Mouse (Mus musculus): ENCODE results near the gene Mill2. TPM values are rescaled to one million over a fixed set of nuclear protein-coding genes. Genes with fewer than 3 reads are reported as not detected.

Gene Mill2
- total RNA-seq, 1 experiment, result 0.04 TPM

DNA sequence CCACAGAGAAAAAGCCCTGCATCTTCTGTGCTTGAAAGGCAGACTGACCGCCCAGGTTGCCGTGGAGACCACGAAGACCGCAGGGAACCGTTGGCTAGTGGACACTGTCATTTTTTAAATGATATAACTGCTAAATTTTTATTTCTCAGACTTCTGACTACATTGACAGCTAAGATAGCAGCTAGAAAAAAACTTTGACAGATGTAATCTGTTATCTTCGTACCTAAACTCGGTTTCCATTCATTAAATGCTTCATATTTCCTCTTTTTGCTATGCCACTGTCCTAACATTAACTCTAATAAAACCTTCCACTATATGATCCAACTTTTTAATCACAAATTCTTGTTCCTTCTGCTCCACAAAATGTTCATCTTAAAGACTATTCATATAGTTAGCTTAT is 10.2 kb upstream of the Mill2 start:
- H3K9me3 ChIP-seq (ENCODE audit: control insufficient read depth, insufficient read depth, low read depth, low read length), result no peaks in the 10 kb centered on the region
- peaks cover 0 to 2% of the 10 kb centered on the region in 2 experiments; a peak in 1 of 4 replicates for H3K4me1 ChIP-seq (ENCODE audit: control insufficient read depth in 2 of 2, insufficient read depth in 2 of 2, low read length in 2 of 2, poor library complexity in 1 of 2)
- in situ Hi-C loops (cut with MboI; ENCODE audit: low sequenced_read_pairs in 2 of 2, unreplicated experiment in 2 of 2), result no loop called here
- TF ChIP-seq CHD2 (IDR thresholded peaks at IDR 0.05; ENCODE audit: low read depth, low read length) (no peak), ZNF384 (IDR thresholded peaks at IDR 0.05; ENCODE audit: low read depth, low read length) (no peak), MAFK (IDR thresholded peaks at IDR 0.05; ENCODE audit: insufficient read depth, low read depth, low read length) (no peak), ZC3H11A (IDR thresholded peaks at IDR 0.05; ENCODE audit: borderline replicate concordance, low read depth, low read length) (no peak), HCFC1 (IDR thresholded peaks at IDR 0.05; ENCODE audit: borderline replicate concordance, insufficient read depth, low read length) (no peak)
- no peak for DNase-seq (ENCODE audit: low read depth, low spot score)
- H3K4me3 ChIP-seq (ENCODE audit: insufficient read depth in 1 of 2, low read depth in 1 of 2, low read length in 2 of 2, poor library complexity in 1 of 2, severe bottlenecking in 1 of 2), result no peak overlapping the region
- no peaks in the 10 kb centered on the region for H3K36me3 ChIP-seq (ENCODE audit: control insufficient read depth, insufficient read depth, low read length, poor library complexity, severe bottlenecking)
- no peak overlapping the region for H3K9ac ChIP-seq (ENCODE audit: insufficient read depth, low read depth, low read length, poor library complexity, severe bottlenecking)
- no peak overlapping the region for H3K27ac ChIP-seq (ENCODE audit: insufficient read depth, low read depth, low read length, poor library complexity, severe bottlenecking)

DNA sequence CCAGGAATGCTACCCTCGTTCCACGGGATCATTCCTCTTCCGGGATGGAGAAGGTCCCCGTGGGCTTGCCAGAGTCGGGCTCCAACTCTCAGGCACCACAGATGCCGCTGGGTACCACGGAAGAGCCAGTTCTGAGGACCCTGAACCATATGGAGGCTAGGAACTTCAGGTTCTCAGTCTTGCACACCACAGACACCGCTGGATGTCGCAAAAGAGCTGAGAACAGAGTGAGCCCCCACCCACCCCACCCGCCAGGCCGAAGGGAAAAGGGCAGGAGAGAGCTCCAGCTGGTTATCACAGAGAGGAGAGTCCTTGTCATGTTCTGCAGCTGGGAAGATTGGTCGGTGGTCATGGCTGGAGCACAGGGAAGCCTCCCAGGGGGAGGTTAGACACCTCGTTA is 7.5 kb upstream of the Mill2 start:
- TF ChIP-seq MAFK (IDR thresholded peaks at IDR 0.05; ENCODE audit: insufficient read depth, low read depth, low read length), result no peak
- Histone ChIP-seq H3K4me1 (ENCODE audit: control insufficient read depth in 2 of 2, insufficient read depth in 2 of 2, low read length in 2 of 2, poor library complexity in 1 of 2) (peaks cover 0 to 2% of the 10 kb centered on the region in 2 experiments; a peak in 1 of 4 replicates), H3K27ac (ENCODE audit: insufficient read depth, low read depth, low read length, poor library complexity, severe bottlenecking) (no peak overlapping the region), H3K4me3 (ENCODE audit: insufficient read depth in 1 of 2, low read depth in 1 of 2, low read length in 2 of 2, poor library complexity in 1 of 2, severe bottlenecking in 1 of 2) (no peak overlapping the region), H3K36me3 (ENCODE audit: control insufficient read depth, insufficient read depth, low read length, poor library complexity, severe bottlenecking) (no peaks in the 10 kb centered on the region), H3K9me3 (ENCODE audit: control insufficient read depth, insufficient read depth, low read depth, low read length) (no peaks in the 10 kb centered on the region), H3K9ac (ENCODE audit: insufficient read depth, low read depth, low read length, poor library complexity, severe bottlenecking) (no peak overlapping the region)
- in situ Hi-C loops (cut with MboI; ENCODE audit: low sequenced_read_pairs in 2 of 2, unreplicated experiment in 2 of 2), result no loop called here
- no peak for DNase-seq (ENCODE audit: low read depth, low spot score)

DNA sequence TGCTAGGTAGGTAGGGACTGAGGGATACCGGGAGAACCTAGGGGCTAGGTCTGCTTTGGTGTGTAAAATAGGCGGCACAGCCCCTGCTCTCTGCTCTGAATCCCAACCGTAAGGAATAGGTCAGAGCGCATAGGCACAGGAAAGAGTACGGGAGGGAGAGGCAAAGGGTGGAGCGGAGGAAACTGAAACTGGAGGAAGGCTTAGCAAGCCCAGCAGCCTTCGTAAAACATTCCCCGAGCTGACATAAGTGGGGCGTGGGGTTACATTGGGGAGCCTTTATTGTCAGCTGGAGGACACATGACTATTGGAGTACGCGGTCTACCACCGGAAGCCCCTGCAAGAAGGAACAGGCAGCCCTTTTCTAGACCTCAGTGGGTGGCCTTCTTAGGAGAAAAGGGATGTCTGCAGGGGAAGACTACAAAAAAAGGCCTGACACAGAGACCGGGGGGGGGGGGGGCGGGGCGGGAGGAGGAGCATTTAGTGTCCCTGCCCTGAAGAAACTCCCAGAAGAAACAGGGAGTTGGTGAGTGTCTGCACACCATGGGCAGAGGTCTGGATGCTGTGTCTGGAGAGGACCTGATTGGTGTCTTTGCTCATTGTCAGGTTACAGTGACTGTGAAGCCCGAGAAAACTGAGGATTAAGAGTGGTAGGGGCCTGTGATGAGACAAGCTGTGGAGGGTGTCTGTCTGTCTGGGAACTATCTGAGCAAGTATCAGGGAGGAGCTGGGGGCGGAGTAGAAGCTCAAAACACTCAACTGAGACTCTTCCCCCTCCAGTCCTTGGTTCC is 814 bp downstream of the Mill2 start:
- Histone ChIP-seq H3K36me3 (ENCODE audit: control insufficient read depth, insufficient read depth, low read length, poor library complexity, severe bottlenecking) (no peaks in the 10 kb centered on the region), H3K9ac (ENCODE audit: insufficient read depth, low read depth, low read length, poor library complexity, severe bottlenecking) (peak overlapping the region; percentile 33; the same call in 1 of the 2 replicates), H3K9me3 (ENCODE audit: control insufficient read depth, insufficient read depth, low read depth, low read length) (no peaks in the 10 kb centered on the region), H3K27ac (ENCODE audit: insufficient read depth, low read depth, low read length, poor library complexity, severe bottlenecking) (peak overlapping the region; percentile 71), H3K4me1 (ENCODE audit: control insufficient read depth in 2 of 2, insufficient read depth in 2 of 2, low read length in 2 of 2, poor library complexity in 1 of 2) (peaks cover 1 to 10% of the 10 kb centered on the region in 2 experiments; a peak in 3 of 4 replicates), H3K4me3 (ENCODE audit: insufficient read depth in 1 of 2, low read depth in 1 of 2, low read length in 2 of 2, poor library complexity in 1 of 2, severe bottlenecking in 1 of 2) (peak overlapping the region; percentile 5 to 53)
- TF ChIP-seq CHD2 (IDR thresholded peaks at IDR 0.05; ENCODE audit: low read depth, low read length) (no peak), HCFC1 (IDR thresholded peaks at IDR 0.05; ENCODE audit: borderline replicate concordance, insufficient read depth, low read length) (no peak), MAFK (IDR thresholded peaks at IDR 0.05; ENCODE audit: insufficient read depth, low read depth, low read length) (no peak), ZNF384 (IDR thresholded peaks at IDR 0.05; ENCODE audit: low read depth, low read length) (no peak), ZC3H11A (IDR thresholded peaks at IDR 0.05; ENCODE audit: borderline replicate concordance, low read depth, low read length) (no peak)
- in situ Hi-C loops (cut with MboI; ENCODE audit: low sequenced_read_pairs in 2 of 2, unreplicated experiment in 2 of 2), result no loop called here
- peak; percentile 54 for DNase-seq (ENCODE audit: low read depth, low spot score)

DNA sequence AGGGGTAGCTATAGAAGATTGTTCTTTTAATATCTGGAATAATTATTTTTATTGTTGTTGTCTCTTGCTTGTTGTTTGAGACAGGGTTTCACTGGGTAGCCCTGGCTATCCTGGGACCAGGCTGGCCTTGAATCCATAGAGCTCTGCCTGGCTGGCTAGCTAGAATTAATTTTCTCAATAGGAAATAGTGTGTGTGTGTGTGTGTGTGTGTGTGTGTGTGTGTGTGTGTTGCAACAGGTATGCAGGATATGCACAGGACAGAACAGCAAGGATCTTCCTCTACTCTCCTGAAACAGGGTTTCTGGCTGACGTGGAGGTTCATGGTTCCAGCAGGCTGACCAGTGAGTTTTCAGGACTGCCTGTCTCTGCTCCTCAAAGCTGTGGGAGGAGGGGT is 1.4 kb downstream of the Mill2 start:
- no peak overlapping the region; the same call in 1 of the 2 replicates for H3K27ac ChIP-seq (ENCODE audit: insufficient read depth, low read depth, low read length, poor library complexity, severe bottlenecking)
- no peak for TF ChIP-seq ZNF384 (IDR thresholded peaks at IDR 0.05; ENCODE audit: low read depth, low read length)
- TF ChIP-seq ZC3H11A (IDR thresholded peaks at IDR 0.05; ENCODE audit: borderline replicate concordance, low read depth, low read length), result no peak
- no peak for TF ChIP-seq MAFK (IDR thresholded peaks at IDR 0.05; ENCODE audit: insufficient read depth, low read depth, low read length)
- no peak for TF ChIP-seq HCFC1 (IDR thresholded peaks at IDR 0.05; ENCODE audit: borderline replicate concordance, insufficient read depth, low read length)
- TF ChIP-seq CHD2 (IDR thresholded peaks at IDR 0.05; ENCODE audit: low read depth, low read length), result no peak
- H3K9ac ChIP-seq (ENCODE audit: insufficient read depth, low read depth, low read length, poor library complexity, severe bottlenecking), result peak overlapping the region; percentile 33; the same call in 1 of the 2 replicates
- no peaks in the 10 kb centered on the region for H3K9me3 ChIP-seq (ENCODE audit: control insufficient read depth, insufficient read depth, low read depth, low read length)
- peaks cover 1 to 10% of the 10 kb centered on the region in 2 experiments; a peak in 3 of 4 replicates for H3K4me1 ChIP-seq (ENCODE audit: control insufficient read depth in 2 of 2, insufficient read depth in 2 of 2, low read length in 2 of 2, poor library complexity in 1 of 2)
- H3K36me3 ChIP-seq (ENCODE audit: control insufficient read depth, insufficient read depth, low read length, poor library complexity, severe bottlenecking), result no peaks in the 10 kb centered on the region
- in situ Hi-C loops (cut with MboI; ENCODE audit: low sequenced_read_pairs in 2 of 2, unreplicated experiment in 2 of 2), result no loop called here
- peak overlapping the region; percentile 1 to 53; a peak in 3 of 4 replicates for H3K4me3 ChIP-seq (ENCODE audit: insufficient read depth in 1 of 2, low read depth in 1 of 2, low read length in 2 of 2, poor library complexity in 1 of 2, severe bottlenecking in 1 of 2)
- DNase-seq (ENCODE audit: low read depth, low spot score), result no peak
